Mouse (Mus musculus) brain, embryonic 14.5 days (tissue): ENCODE measurements around the gene Gm17268.

Experiments used
- CTCF ChIP-seq: fragments of 200-500 bp; IDR thresholded peaks from 2 replicates; pipeline ENCODE4 v1.5.1; 2012; ENCODE audit warnings: inconsistent platforms, mild to moderate bottlenecking, moderate library complexity, borderline replicate concordance; ENCODE audit not compliant: insufficient read depth, insufficient read length; ENCODE audit errors: extremely low read depth
- POLR2A ChIP-seq: fragments of 200-500 bp; IDR thresholded peaks from 2 replicates; pipeline ENCODE4 v1.6.1; 2012; ENCODE audit warnings: mild to moderate bottlenecking, inconsistent platforms, borderline replicate concordance; ENCODE audit not compliant: poor library complexity, insufficient read depth, insufficient read length, severe bottlenecking; ENCODE audit errors: extremely low read depth

DNA sequence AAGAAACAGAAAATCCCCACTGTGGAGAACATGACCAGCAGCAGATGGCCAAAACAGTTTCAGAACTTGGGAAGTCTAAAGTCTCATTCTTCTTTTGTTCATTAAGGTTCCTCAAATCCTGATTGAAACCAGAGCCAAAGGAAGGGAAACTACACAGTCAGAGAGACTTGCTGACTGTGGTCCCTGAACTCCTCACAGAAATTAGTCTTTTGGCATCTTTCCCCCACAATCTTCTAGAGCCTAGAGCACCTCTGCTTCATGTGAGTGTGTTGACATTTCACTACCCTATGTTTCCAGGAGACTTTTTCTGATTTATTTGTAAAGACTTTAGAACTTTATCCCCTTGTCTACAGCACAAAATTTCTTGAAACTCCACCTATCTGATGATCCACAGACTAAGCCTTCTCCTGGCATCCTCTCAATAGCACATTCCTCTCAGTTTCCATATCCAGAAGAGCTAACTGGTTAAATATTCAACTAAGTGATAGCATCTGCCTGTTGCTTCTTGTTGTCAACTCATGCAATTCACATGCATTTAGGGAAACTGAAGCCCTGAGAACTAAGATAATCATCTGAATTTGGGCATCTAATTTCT is 39.9 kb upstream of the Gm17268 start:
- TF ChIP-seq CTCF (no peak), POLR2A (no peak)
